Mouse (Mus musculus): Measurements from ENCODE around the gene Nes. TPM values are rescaled to one million over a fixed set of nuclear protein-coding genes. Genes with fewer than 3 reads are reported as not detected.

Gene Nes
- total RNA-seq, 2 experiments from 2014 or later, result 37.2 to 51.2 TPM

DNA sequence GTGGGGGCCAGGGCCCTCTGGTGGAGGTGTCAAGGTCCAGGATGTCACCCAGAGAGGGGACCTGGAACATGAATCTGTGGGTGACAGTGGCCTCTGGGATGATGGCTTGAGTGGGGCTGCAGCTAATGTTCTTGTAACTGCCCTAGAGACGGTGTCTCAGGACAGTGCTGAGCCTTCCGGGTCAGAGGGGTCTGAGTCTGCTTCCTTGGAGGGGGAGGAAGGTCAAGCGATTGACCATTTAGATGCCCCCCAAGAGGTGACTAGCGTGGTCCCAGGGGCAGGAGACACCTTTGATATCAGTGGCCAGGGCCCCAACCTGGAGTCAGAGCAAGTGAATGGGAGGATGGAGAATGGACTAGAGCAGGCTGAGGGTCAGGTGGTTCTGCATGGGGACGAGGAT is 8.6 kb downstream of the Nes start:
- intact Hi-C loops (cut with DNase I; ENCODE audit: low total_unique reads), result no loop called here
- no peak for DNase-seq

DNA sequence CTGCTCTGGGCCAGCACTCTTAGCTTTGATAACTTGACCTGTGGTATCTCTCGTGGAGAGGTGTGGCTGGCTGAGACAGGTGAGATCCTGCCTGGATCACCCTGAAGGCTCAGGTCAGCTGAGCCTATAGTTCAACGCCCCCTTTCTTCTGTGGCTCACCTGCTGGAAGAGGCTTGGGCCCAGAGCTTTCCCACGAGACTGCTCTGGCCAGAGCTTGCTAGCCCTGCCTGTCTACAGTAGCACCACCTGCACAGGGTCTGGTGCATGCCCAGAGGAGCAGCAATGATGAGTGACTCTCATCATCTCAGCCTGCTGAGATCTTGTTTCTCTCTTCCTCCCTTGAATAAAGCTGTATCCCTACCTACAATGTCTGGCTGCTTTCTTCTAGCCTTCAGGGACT is 9.2 kb downstream of the Nes start:
- no peak for DNase-seq
- intact Hi-C loops (cut with DNase I; ENCODE audit: low total_unique reads), result loop anchor here (10.0 kb wide), 1 partner anchor 45 kb away; the partner anchor contains the start of genes Isg20l2 and Rrnad1

DNA sequence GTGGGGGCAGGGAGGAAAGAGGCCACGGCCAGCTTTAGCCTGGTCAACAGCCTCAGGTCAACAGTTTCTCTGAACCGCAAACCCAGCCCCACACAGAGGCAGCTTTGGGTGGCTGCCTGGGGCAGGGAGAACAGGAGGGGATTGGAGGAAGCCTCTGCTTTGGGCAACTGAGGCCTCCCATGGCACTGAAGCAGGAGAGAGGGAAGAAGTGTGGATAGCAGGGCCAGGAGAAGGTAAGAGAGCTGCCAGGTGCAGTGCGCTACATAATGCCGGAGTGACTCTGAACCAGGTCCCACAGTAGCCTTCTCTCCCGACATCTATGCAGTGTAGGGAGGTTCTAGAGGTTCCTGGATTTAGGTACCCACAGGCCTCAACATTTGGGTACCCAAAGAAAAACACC is 9.8 kb downstream of the Nes start:
- no peak for DNase-seq
- intact Hi-C loops (cut with DNase I; ENCODE audit: low total_unique reads), result loop anchor here (10.0 kb wide), 1 partner anchor 46 kb away; the partner anchor contains the start of genes Isg20l2 and Rrnad1

DNA sequence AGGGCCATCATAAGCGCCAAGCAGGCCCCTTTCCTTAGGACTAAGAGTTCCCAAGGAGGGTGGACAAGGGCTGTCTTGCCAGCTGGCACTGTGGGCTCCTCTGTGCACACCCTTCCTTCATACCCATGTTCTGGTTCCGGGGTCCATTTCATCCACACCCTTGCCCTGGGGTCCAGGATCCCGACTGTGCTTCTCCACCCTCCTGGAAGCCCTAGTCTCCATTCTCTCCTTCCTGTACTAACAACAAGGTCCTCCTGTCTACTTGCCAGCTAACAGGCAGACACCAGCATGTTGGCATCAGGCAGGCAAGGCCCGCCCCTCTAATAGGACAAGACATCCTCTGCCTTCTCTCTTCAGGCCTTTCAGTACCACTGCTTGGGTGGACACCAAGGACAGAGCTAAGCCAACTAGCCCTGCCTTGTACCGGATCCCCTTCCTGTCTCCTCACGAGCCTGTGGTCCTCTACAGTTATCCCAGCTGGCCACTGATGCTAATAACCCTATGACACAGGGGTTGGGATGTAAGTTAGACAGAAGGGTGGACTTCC is 10.4 kb downstream of the Nes start:
- no peak for DNase-seq
- intact Hi-C loops (cut with DNase I; ENCODE audit: low total_unique reads), result loop anchor here (10.0 kb wide), 1 partner anchor 46 kb away; the partner anchor contains the start of genes Isg20l2 and Rrnad1

DNA sequence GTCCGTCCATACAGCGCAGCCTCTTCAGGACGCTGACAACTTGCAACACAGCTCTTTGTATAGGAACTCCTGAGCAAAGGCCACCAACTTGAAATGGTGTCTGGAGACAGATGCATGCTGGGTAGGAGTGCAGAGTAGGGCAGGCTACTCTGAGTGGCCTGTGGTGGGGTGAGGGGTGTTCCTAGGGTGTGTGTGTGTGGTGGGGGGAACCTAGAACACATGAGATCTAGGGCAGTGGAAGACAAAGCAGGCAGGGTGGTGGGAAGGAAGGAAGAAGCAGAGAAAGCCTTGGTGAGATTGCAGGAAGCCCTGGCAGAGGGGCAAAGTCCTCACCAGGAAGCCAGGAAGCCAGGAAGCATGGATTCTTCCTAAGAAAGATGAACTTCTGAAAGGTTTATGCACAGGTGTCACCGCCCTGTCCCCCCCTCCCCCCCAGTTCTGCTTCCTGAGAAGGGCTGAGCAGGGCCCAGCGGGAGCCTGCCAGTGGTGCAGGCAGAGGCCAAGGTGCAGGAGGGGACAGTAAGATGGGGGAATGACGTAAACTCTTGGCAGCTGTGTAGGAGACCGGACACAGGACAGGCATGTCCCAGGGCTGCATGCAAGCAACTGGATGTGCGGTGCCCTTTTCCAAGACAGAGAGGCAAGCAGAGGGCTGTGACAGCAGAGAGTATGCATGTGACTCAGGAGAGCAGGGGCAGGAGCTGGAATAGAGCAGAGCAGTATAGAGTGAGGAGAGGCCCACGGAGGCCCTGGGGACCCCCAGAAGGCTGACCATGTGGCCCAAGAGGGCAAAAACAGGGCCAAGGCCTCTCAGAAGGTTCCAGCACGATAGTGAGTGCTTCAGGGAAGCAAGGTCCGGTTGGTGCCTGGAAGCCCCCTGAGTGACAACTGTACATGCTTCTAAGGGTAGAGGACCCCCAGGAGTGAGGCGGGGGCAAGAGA is 11.3 kb downstream of the Nes start:
- intact Hi-C loops (cut with DNase I; ENCODE audit: low total_unique reads), result loop anchor here (10.0 kb wide), 1 partner anchor 47 kb away; the partner anchor contains the start of genes Isg20l2 and Rrnad1
- DNase-seq, result peak; percentile 73

DNA sequence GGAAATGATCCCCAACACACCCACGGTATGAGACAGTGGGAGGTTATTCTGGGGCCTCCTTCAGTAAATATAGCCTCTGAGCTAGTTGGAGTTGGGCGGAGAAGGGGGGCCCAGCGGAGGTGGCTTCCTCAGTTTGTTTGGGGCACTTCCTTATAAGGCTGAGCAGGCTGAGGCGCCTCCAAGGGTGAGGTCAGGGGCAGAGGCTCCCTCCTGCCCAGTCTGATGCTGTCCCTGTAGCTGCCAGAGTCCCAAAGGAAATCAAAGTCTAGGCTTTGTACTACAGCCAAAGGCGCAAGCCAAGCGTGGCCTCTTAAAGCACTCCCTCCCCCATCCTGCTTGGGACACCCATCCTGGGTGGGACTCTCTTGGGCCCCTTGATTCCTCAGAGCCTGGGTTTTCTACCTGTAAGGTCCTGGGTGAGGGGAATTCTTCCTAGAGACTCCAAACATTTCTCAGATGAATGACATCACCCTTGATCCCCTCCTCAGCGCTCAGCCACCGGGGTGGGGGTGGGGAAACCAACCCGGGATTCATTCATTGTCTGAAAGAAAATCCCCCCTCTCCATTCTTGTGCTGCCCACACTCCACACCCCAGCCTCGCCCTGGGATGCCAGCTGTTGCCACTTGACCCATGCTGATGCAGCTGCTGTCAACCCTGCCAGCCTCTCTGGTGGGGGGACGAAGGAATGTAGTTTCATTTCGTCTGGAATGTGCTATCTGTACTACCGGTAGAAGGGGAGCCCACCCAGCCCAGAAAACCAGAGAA is 12.1 kb downstream of the Nes start:
- DNase-seq, result peak; percentile 60
- intact Hi-C loops (cut with DNase I; ENCODE audit: low total_unique reads), result loop anchor here (10.0 kb wide), 1 partner anchor 48 kb away; the partner anchor contains the start of genes Isg20l2 and Rrnad1

DNA sequence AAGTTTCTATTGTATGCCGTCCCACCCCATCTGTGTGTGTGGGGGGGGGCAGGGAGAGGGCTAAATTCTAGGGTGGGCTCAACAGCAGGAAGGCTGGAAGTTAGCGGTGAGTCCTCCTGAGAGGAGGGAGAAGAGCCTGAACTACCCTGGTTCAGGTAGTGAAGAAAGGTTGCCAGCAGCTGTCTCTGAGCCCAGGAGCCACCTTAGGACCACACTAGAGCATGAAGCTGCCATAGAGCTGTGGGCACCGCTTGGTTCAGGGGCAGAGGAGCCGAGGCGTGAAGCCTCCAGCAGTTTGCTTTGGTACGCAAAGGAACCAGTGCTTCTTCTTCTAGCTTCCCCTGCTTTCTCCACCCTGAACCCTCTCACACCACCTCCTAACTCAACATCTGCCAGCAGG is 12.7 kb downstream of the Nes start:
- DNase-seq, result no peak
- intact Hi-C loops (cut with DNase I; ENCODE audit: low total_unique reads), result loop anchor here (2.0 to 10.0 kb wide), 2 partner anchors 13 to 49 kb away; partner anchors contain the start of genes Isg20l2, Nes and Rrnad1

DNA sequence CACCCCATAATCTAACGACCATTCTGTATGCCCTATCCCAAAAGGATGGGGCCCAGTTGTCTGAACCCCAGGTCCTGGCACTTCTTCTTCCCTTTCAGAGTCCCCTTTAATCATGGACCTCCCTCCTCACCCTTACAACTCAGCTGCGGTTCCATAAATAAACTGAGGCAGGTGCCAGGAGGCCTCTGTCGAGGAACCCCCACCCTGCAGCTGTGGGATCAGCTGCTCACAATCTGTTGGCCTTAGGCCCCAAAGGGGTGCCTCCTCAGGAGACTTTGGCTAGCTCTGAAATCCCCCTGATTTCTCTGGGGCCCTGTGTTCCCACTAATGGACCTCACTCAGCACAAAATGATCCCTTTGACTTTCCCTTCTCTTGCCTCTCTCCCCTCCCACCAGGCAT is 13.2 kb downstream of the Nes start:
- intact Hi-C loops (cut with DNase I; ENCODE audit: low total_unique reads), result loop anchor here (2.0 to 10.0 kb wide), 2 partner anchors 13 to 49 kb away; partner anchors contain the start of genes Isg20l2, Nes and Rrnad1
- DNase-seq, result no peak

DNA sequence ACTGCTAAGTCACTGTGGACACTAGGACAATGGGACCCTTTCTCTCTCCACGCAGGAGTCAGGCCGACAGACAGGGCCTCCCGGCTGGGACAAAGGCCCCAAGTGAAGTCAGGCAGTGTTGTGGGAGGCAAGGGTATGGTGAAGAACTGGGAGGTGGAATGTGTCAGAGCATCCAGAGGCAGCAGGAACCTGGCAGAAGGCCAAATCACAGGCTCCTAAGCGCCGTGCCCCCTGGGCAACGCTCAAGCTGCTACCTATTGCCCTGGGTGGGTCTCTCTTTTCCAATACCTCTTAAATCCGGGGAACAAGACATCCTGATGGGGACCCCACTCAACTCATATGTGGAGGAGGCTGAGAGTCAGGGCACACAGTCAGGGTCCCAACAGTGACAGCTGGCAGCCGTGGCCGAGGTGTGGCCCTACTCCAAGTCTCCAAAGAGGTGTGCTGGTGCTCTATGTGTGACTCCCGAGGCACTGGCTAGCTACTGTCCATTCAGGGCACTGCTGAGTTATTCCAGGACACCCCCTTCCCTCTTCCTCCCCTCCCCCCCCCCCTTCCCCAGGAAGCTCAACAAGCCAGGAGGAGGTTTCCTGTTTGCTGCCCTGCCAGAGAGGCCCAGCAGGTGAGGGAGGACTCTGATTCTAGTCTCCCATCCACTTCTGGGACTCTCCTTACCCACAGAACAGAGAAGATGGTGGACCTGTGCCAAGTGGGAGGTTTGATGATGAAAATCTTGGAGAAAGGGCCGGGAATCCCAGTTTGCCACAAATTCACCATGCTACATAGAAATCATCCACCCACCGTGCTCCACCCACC is 14.8 kb downstream of the Nes start:
- intact Hi-C loops (cut with DNase I; ENCODE audit: low total_unique reads), result loop anchor here (2.0 to 10.0 kb wide), 2 partner anchors 15 to 51 kb away; partner anchors contain the start of genes Isg20l2, Nes and Rrnad1
- no peak for DNase-seq

DNA sequence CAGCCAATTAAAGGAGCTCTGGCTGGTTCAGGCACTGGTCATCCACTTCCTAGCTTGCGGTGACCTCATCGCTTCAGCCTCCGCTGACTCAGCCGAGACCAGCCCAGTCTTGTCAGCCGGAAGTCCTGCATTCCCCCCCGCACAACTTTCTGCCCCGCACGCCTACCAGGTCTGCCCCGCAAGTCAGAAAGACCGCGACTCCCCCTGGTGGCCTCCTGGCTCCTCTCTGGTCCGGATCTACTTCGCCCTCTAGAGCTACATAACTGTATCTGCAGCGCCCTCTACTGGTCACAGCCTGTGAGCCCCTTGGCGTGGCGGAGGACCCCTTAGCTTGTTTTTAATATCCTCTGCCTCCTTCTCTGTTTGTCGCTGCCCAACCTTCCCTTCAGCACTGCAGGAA is 16.0 kb downstream of the Nes start:
- peak; percentile 97 for DNase-seq

DNA sequence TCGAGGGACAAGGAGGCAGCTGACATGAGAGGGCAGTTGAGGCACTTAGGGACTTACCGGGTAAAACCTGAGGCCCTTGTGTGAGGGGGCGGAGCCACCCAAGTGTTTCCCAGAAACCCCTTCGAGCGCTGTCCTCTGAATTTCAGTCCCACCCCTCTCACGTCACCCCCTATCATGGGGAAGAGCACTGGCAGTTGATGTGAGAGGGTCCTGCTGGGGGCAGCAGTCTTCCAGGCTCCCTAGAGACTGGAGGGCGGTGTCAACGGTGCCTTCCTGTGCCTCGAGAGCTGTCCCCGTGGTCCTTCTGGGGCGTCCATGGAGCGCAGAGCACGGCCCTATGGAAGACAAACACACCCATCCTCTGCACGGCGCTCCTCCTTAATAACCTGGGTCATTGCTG is 16.8 kb downstream of the Nes start:
- intact Hi-C loops (cut with DNase I; ENCODE audit: low total_unique reads), result loop anchor here (10.0 kb wide), 1 partner anchor 53 kb away; the partner anchor contains the start of genes Isg20l2 and Rrnad1
- DNase-seq, result no peak

More for the DNA sequence above, 16.0 kb downstream of the Nes start:
- intact Hi-C loops (cut with DNase I; ENCODE audit: low total_unique reads), result loop anchor here (10.0 kb wide), 1 partner anchor 52 kb away; the partner anchor contains the start of genes Isg20l2 and Rrnad1

DNA sequence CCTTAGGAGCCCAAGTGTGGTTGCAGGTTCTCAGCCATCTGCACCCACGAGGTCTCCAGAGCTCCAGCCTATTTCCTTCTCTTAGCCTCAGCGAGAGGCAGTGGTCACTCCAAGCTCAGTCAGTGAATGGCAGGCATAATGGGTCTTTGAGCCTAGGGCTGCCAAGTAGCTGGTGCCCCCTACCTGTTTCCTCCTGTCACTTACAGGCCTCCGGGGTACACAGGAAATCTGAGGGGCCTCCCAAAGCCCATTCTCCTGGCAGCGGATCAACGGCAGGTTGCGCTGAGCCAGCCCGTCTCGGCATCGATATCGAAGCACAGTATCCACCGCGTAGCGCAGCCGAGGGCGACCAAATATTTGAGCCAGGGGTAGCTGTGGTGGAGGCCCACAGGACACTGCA is 17.2 kb downstream of the Nes start:
- DNase-seq, result no peak

DNA sequence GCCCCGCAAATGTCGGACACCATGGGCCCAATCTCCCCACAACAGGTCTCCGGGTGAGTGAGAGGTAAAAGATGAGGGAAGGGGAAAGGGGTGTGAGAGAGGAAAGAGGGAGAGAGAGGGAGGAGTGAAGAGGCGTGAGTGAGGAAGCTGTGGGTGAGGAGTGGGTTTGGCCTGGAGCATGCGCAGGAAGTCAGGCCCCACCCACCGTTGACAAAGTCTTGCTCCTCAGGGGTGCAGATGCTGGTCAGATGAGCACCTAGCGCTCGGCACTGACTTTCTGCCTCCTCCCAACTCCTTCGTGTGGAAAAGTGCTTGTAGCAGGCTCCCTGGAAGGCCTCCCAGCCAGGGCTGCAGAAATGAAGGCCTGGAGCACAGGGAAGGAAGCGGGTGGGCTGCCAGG is 19.1 kb downstream of the Nes start:
- DNase-seq, result no peak

More for the DNA sequence above, 17.2 kb downstream of the Nes start:
- intact Hi-C loops (cut with DNase I; ENCODE audit: low total_unique reads), result loop anchor here (10.0 kb wide), 1 partner anchor 53 kb away; the partner anchor contains the start of genes Isg20l2 and Rrnad1

DNA sequence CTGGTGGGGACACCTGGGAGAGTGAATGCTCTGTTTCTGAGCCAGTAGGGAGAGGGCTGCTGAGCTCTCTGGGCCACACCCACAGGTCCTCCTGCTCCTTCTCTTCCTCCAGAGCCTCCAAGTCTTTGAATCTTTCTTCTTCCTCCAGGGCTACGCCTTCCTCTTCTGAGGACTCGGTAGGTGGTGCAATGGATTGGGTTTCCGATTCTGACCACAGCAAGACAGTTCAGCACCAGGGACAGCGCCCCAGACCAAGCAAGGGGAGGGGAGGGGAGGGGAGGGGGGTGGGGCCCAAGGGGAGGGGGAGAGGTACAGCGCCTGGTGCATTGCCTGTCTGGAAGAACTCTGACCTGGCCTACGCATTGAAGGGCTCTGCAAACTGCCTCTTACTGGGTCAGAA is 22.6 kb downstream of the Nes start:
- intact Hi-C loops (cut with DNase I; ENCODE audit: low total_unique reads), result no loop called here
- no peak for DNase-seq

More for the DNA sequence above, 19.1 kb downstream of the Nes start:
- intact Hi-C loops (cut with DNase I; ENCODE audit: low total_unique reads), result loop anchor here (10.0 kb wide), 1 partner anchor 55 kb away; the partner anchor contains the start of genes Isg20l2 and Rrnad1

DNA sequence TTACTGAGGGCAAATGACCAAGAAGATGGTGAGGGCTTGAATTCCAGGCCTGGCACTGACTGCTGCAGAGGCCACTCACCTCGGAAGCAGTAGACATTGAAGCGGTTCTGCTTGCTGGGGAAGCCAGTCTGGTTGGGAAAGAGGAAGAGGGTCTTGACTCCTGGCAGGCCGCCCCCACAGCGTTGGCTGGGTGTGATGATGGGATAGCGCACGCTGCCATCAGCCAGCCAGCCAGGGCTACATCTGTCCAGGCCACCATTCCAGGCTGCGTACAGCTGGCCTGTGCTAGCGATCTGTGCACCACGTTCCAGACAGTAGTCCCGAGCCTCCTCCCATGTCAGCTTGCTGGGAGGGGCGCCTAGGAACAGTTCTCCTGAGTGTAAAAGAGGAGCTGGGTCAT is 24.5 kb downstream of the Nes start:
- intact Hi-C loops (cut with DNase I; ENCODE audit: low total_unique reads), result no loop called here
- DNase-seq, result no peak

DNA sequence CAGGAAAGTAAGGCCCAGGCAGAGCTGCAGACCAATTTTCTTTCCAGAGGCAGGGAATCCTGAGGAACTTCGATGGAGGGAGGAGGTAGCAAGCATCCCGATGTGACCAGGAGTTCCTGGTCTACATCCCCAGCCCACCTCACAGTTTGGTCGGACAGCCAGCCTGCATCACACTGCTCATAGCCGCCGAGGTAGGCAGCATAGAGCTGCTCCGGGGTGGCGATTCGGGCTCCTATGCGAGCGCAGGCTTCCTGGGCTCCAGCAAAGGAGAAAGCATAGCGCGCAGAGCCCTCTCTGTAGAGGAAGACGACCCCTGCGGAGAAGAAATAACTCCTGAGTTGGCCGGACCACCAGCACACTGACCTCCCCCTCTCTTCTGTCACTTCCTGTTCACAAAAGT is 25.5 kb downstream of the Nes start:
- intact Hi-C loops (cut with DNase I; ENCODE audit: low total_unique reads), result no loop called here
- no peak for DNase-seq

DNA sequence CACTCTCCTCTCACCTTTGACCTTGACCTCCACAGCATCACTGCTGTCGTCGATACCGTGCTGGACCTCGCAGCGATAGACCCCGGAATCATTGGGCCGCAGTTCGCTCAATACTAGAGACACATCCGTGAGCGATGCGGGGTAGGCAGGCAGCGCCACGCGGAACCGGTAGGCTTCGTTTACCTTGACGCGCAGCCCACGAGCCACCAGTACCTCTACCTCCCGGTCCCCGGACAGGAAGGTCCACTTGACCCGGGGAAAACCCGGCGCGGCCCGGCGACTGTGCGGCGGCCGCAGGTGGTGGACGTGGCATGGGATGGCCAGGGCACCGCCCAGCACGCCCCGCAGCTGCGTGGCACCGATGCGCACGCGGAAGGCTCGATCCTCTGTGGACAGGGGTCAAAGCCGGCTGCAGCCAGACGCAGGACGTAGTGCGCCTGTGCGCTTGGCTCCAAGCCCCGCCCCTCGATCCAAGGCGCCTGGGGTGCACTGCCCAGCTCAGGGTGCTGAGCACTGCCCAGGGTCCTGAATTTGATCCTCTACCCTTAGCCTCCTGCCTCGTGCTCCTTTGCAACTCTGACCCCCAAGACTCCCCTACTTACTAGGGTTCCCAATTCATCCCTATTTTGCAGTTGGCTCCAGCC is 26.2 kb downstream of the Nes start:
- intact Hi-C loops (cut with DNase I; ENCODE audit: low total_unique reads), result no loop called here
- DNase-seq, result no peak

DNA sequence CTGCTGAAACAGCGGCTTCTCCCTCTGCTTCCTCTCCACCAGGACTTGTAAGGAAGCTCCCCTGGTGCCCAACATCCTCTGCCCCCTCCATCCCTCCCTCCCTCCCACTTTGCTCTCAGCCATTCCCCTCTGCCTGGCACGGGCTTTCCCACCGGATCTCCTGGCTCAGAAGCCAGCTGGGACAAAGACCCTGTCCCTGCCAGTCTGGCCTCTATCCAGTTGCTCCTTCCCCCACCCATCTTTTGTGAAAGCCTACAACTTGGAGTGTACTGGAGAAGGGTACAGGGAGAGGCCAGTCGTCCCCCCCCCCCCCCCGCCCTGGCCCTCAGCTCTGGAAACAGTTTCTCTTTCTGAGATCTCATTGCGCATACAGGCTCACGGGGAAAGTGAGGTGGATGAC is 27.9 kb downstream of the Nes start:
- intact Hi-C loops (cut with DNase I; ENCODE audit: low total_unique reads), result no loop called here
- no peak for DNase-seq

Data from gastrocnemius, postnatal 14 days (tissue).